In genomic region chr2:146575610-146576297, GRCm38 (mm10) we compare ENCODE assay signal across 10 mouse cellular contexts.
DNase-seq lines count a peak whose midpoint lies in the region; ATAC-seq and TF ChIP-seq lines count a peak whose summit lies in the region.
"Had no signal": no experiment of that assay in that cellular context is flagged by ENCODE, and none has a peak within 500 bp of the region (broad histone marks: within the 10 kb centered on the region; RNA-seq: fewer than 3 reads in every experiment).

No protein-coding gene starts in this region.

- no peaks in the 10 kb centered on the region for H3K9me3 ChIP-seq in heart, embryonic 14.5 days (ENCODE audit: control insufficient read depth, low read length)
- no peaks in the 10 kb centered on the region for H3K9me3 ChIP-seq in liver, embryonic 15.5 days (replicated peaks)

- no peak for TF ChIP-seq POLR2A in kidney, adult 2 months (IDR thresholded peaks at IDR 0.05; ENCODE audit: low read depth, low read length)
- TF ChIP-seq POLR2A in bone marrow macrophage, adult 2 months (IDR thresholded peaks at IDR 0.05; ENCODE audit: borderline replicate concordance, low read depth, low read length): no peak

- 23% methylated on average over 3 of the region's 3 CpGs for WGBS in kidney, adult 2 months
- WGBS in heart, embryonic 14.5 days: 28% methylated on average over 3 of the region's 3 CpGs
- 46% methylated on average over 3 of the region's 3 CpGs for WGBS in liver, embryonic 15.5 days (ENCODE audit: insufficient replicate concordance)

- H3K27me3 ChIP-seq in kidney, adult 2 months (replicated peaks; ENCODE audit: control insufficient read depth, insufficient read depth, low read length): no peaks in the 10 kb centered on the region; the same call in 1 of the 2 replicates
- no peaks in the 10 kb centered on the region for H3K27me3 ChIP-seq in heart, embryonic 14.5 days (ENCODE audit: control insufficient read depth, insufficient read depth, low read length)
- H3K27me3 ChIP-seq in liver, embryonic 15.5 days: no peaks in the 10 kb centered on the region
- H3K27me3 ChIP-seq: CH12.LX had no signal

- no peak for TF ChIP-seq CTCF in kidney, adult 2 months (conservative IDR thresholded peaks at IDR 0.05; ENCODE audit: insufficient read depth, insufficient read length, low read depth, low read length)
- TF ChIP-seq CTCF in bone marrow macrophage, adult 2 months (IDR thresholded peaks at IDR 0.05; ENCODE audit: low read depth, low read length): no peak

- no peaks in the 10 kb centered on the region for H3K36me3 ChIP-seq in kidney, adult 2 months (ENCODE audit: control insufficient read depth, insufficient read depth, low read length)
- H3K36me3 ChIP-seq in heart, embryonic 14.5 days (ENCODE audit: control insufficient read depth, insufficient read depth, low read length): no peaks in the 10 kb centered on the region
- no peaks in the 10 kb centered on the region for H3K36me3 ChIP-seq in liver, embryonic 15.5 days (replicated peaks)

- peak; percentile 72; the same call in 1 of the 2 replicates for ATAC-seq in heart, embryonic 14.5 days (ENCODE audit: insufficient number of reproducible peaks, insufficient read depth, low FRiP score, low read depth)
- peak; percentile 22; the same call in 1 of the 2 replicates for ATAC-seq in liver, embryonic 15.5 days (ENCODE audit: insufficient read depth)
- ATAC-seq in erythroid progenitor cell, adult 5-6 weeks (replicated peaks; ENCODE audit: low FRiP score, poor library complexity, severe bottlenecking): no peak

- no peak overlapping the region for H3K9ac ChIP-seq in heart, embryonic 14.5 days (ENCODE audit: low read length)
- no peak overlapping the region for H3K9ac ChIP-seq in liver, embryonic 15.5 days

- H3K4me3 ChIP-seq in kidney, adult 2 months (ENCODE audit: insufficient read depth, low read depth, low read length): no peak overlapping the region
- no peak overlapping the region for H3K4me3 ChIP-seq in bone marrow macrophage, adult 2 months (ENCODE audit: insufficient read depth, low read length)
- H3K4me3 ChIP-seq in heart, embryonic 14.5 days (ENCODE audit: control insufficient read depth in 1 of 2, insufficient read depth in 1 of 2, low read depth in 1 of 2, low read length in 2 of 2): no peak overlapping the region
- no peak overlapping the region for H3K4me3 ChIP-seq in liver, embryonic 15.5 days (replicated peaks)

- H3K4me2 ChIP-seq in heart, embryonic 14.5 days (ENCODE audit: low read length): peak overlapping the region; percentile 14; the same call in 1 of the 2 replicates
- H3K4me2 ChIP-seq in liver, embryonic 15.5 days: no peak overlapping the region

- peaks cover 10% of the 10 kb centered on the region for H3K4me1 ChIP-seq in kidney, adult 2 months (ENCODE audit: control insufficient read depth, insufficient read depth, low read length)
- H3K4me1 ChIP-seq in bone marrow macrophage, adult 2 months (ENCODE audit: control insufficient read depth, insufficient read depth, low read length): peaks cover 22% of the 10 kb centered on the region
- H3K4me1 ChIP-seq in heart, embryonic 14.5 days (ENCODE audit: control insufficient read depth in 2 of 2, insufficient read depth in 2 of 2, low read length in 2 of 2): peaks cover 9 to 17% of the 10 kb centered on the region in 2 experiments
- peaks cover 5% of the 10 kb centered on the region; the same call in 1 of the 2 replicates for H3K4me1 ChIP-seq in liver, embryonic 15.5 days (replicated peaks)

- peak overlapping the region; percentile 81; the same call in 1 of the 2 replicates for H3K27ac ChIP-seq in kidney, adult 2 months (ENCODE audit: insufficient read depth, low read depth, low read length)
- H3K27ac ChIP-seq in bone marrow macrophage, adult 2 months (ENCODE audit: insufficient read depth, low read depth, low read length): peak overlapping the region; percentile 79
- peak overlapping the region; percentile 80 to 83 for H3K27ac ChIP-seq in heart, embryonic 14.5 days (replicated peaks in 1 of 2; ENCODE audit: control insufficient read depth in 1 of 2, insufficient read depth in 1 of 2, low read depth in 2 of 2, low read length in 2 of 2)
- H3K27ac ChIP-seq in liver, embryonic 15.5 days (replicated peaks): no peak overlapping the region

- peak; percentile 34 for DNase-seq in kidney, adult 2 months
- DNase-seq in kidney, adult 18-20 months: no peak
- no peak for DNase-seq in spleen, postnatal 10 days (ENCODE audit: low spot score in 2 of 2)
- DNase-seq in gastrocnemius, postnatal 10 days: no peak
- DNase-seq: cerebellum, adult 11 months had no signal
